Mouse (Mus musculus) kidney, embryonic 15.5 days (tissue): ENCODE results near the gene Cct5. TPM values are rescaled to one million over a fixed set of nuclear protein-coding genes. Genes with fewer than 3 reads are reported as not detected.
A peak's percentile ranks its signal among the peaks of the same experiment; 100 is the strongest.

Experiments used
- ATAC-seq: fragments of 200-750 bp; cut with Nextera tagmentation; replicated peaks from 2 replicates; pipeline ENCODE4 v1.8.0; 2017; ENCODE audit warnings: moderate TSS enrichment; ENCODE audit not compliant: low FRiP score
- H3K27ac ChIP-seq: fragments of 300-500 bp; sonication (generic); 2 replicates; pipeline ENCODE4 v1.5.1; 2015; ENCODE audit warnings: mild to moderate bottlenecking, inconsistent platforms
- H3K27me3 ChIP-seq: fragments of 300-500 bp; sonication (generic); 2 replicates; pipeline ENCODE4 v1.6.1; 2015; ENCODE audit warnings: inconsistent platforms
- H3K36me3 ChIP-seq: fragments of 300-500 bp; sonication (generic); 2 replicates; pipeline ENCODE4 v1.6.1; 2015; ENCODE audit warnings: inconsistent platforms
- H3K4me1 ChIP-seq: fragments of 300-500 bp; sonication (generic); 2 replicates; pipeline ENCODE4 v1.6.1; 2015; ENCODE audit warnings: inconsistent platforms
- H3K4me2 ChIP-seq: fragments of 300-500 bp; sonication (generic); 2 replicates; pipeline ENCODE4 v1.6.1; 2015; ENCODE audit warnings: moderate library complexity, mild to moderate bottlenecking, inconsistent platforms
- H3K4me3 ChIP-seq: fragments of 300-500 bp; sonication (generic); replicated peaks from 2 replicates; pipeline ENCODE4 v1.5.1; 2015; ENCODE audit warnings: mild to moderate bottlenecking, inconsistent platforms
- H3K9ac ChIP-seq: fragments of 300-500 bp; sonication (generic); 2 replicates; pipeline ENCODE4 v1.6.1; 2015; ENCODE audit warnings: mild to moderate bottlenecking, inconsistent platforms
- H3K9me3 ChIP-seq: fragments of 300-500 bp; sonication (generic); replicated peaks from 2 replicates; pipeline ENCODE4 v1.6.1; 2016; ENCODE audit warnings: inconsistent platforms
- WGBS: fragments of 180-500 bp; shearing (Covaris S2); methylation state at CpG from one replicate; pipeline ENCODE4 v1.1.7; 2015; ENCODE audit warnings: mixed read lengths; 5-methylcytosine and 5-hydroxymethylcytosine counted together
- polyA plus RNA-seq: library from polyadenylated mRNA; unstranded; fragments of >200 nt; fragmentation: Nextera tagmentation; extraction: Ambion mirVana; gene quantifications from 2 replicates; pipeline ENCODE4 v1.2.1, GENCODE M21; 2015

Cct5 gene
- polyA plus RNA-seq, result 560 and 580 TPM in 2 replicates

DNA sequence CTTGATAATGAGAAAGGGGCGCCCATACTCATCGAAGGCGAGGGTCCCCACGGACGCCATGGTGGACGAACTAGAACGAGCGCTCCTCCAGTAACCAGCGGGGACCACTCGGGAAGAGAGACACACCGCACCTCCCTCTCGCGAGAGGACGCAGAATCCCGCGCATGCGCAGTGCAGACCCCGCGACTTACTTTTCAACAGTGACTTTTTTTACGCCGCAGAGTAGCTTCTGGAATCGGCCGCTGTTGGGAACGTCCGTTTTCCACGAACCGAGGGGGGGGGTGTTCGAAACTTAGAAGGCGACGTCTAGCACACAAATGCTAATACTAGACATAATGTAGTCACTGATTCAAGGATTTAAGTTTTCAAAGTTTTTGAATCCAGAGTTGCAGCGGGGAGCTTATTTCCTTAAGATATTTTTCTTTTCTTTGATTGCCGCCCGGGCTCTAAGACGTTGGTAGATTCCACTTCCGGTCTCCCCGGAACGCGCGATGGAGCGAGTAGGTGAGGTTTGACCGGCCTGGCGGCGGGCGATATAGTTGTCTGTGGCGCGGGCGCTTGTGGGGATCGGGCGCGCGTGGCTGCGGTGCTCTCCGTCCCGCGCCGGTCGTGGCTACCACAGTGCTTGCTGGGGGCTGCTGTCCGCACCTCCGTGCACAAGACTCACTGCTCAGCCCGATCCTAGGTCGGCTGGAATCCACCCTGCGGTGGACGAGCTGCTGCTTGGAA is at the start of gene Cct5, which contains the start of gene Fam173b:
Gene Cct5, minus strand, starts transcription at position 159 of the 729 bp plus-strand sequence.
Gene Fam173b, plus strand, starts transcription at position 207 of the 729 bp plus-strand sequence.
- H3K36me3 ChIP-seq, result peaks cover 15% of the 10 kb centered on the region
- peak within 1 kb of the TSS; percentile 93 for H3K9ac ChIP-seq
- WGBS, result under 1% methylated on average over 63 of the region's 63 CpGs
- peak within 1 kb of the TSS; percentile 95 for H3K27ac ChIP-seq
- peak; percentile 90 for ATAC-seq
- H3K4me1 ChIP-seq, result peaks cover 34% of the 10 kb centered on the region
- peak within 1 kb of the TSS; percentile 75 for H3K4me3 ChIP-seq
- H3K9me3 ChIP-seq, result no peaks in the 10 kb centered on the region
- no peaks in the 10 kb centered on the region for H3K27me3 ChIP-seq
- peak within 1 kb of the TSS; percentile 88 for H3K4me2 ChIP-seq

DNA sequence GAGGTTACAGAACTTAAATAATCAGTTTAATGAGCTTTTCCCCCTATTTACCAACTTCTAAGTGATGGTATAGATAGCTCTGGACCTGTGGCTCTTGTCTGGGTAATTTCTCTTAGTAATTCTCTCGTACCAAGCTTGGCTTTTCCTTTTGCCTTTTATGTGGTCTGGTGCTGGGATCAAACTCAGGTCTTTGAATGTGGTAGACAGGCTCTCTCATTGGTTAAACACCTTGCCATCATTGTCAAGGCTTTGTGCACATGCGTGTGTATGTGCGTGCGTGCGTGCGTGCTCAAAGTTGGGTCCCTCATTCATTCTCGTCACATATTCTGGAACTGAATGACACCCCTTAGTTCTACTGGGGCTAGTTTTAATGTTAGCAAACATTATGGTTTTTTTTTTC is 49.2 kb upstream of the Cct5 start:
- Histone ChIP-seq H3K27me3 (no peaks in the 10 kb centered on the region), H3K27ac (no peak overlapping the region), H3K4me2 (no peak overlapping the region), H3K4me3 (no peak overlapping the region), H3K9me3 (no peaks in the 10 kb centered on the region), H3K36me3 (no peaks in the 10 kb centered on the region), H3K9ac (no peak overlapping the region), H3K4me1 (peaks cover 8% of the 10 kb centered on the region; the same call in 1 of the 2 replicates)
- 86% methylated on average over 7 of the region's 7 CpGs for WGBS
- ATAC-seq, result no peak

DNA sequence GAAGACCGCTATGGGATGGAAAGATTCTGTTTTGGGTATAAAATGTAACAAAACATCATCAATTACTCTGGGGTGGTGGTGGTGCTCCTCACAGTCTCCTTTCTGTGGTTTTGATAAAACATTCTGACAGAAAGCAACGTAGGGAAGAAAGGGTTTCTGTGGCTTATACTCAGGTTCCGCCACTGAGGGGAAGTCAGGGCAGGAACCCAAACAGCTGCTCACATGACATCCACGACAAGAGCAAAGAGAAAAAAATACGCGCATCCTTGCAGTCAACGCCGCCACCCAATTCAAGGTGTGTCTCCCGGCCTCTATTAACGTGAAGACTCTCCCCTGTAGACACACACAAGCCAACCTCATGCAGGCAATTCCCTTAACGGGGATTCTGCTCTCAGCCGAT is 48.1 kb upstream of the Cct5 start:
- no peaks in the 10 kb centered on the region for H3K9me3 ChIP-seq
- H3K27me3 ChIP-seq, result no peaks in the 10 kb centered on the region
- H3K27ac ChIP-seq, result no peak overlapping the region
- ATAC-seq, result no peak
- WGBS, result 89% methylated on average over 12 of the region's 12 CpGs
- H3K36me3 ChIP-seq, result no peaks in the 10 kb centered on the region
- no peak overlapping the region for H3K4me3 ChIP-seq
- peaks cover 8% of the 10 kb centered on the region; the same call in 1 of the 2 replicates for H3K4me1 ChIP-seq
- H3K4me2 ChIP-seq, result no peak overlapping the region
- no peak overlapping the region for H3K9ac ChIP-seq

DNA sequence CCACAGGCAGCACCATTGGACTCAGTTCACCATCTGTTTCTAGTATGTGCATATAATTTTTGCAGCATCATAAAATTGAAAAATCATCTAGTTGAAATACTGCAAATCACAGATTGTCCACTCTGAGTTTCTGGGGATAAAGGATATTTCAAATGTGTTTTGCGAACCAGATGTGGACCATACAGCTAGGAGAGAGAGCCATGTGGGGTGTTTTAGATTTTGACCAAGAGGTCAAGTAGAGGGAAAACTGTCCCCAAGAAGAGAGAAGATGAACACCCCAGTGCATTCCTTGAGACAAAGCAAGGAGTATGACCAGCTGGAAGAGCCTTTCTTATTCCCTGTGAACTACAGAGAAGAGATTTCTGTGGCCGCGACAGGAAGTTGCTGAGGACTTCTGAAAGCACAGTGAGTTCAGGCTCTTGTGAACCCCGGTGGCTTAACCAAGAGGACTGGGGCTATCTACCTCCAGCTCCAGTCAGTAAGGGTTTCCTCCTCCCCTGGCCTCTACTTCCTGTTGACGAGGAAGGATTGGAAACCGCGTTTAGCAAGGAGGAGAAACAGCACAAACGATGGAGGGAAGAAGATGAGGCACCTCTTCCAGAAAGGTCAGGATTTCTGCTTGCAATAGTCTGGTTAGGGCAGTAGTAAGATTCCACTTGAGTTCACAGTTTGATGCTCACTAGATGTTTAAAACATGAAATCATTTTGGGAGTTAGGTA is 46.4 kb upstream of the Cct5 start:
- peak overlapping the region; percentile 61 for H3K27ac ChIP-seq
- H3K9ac ChIP-seq, result no peak overlapping the region
- H3K4me1 ChIP-seq, result peaks cover 8% of the 10 kb centered on the region; the same call in 1 of the 2 replicates
- no peak overlapping the region for H3K4me2 ChIP-seq
- no peak overlapping the region for H3K4me3 ChIP-seq
- ATAC-seq, result 0 out of 2 replicates have a peak, but pooled peaks have one; percentile 15
- H3K36me3 ChIP-seq, result no peaks in the 10 kb centered on the region
- no peaks in the 10 kb centered on the region for H3K27me3 ChIP-seq
- WGBS, result 63% methylated on average over 8 of the region's 8 CpGs
- H3K9me3 ChIP-seq, result no peaks in the 10 kb centered on the region

DNA sequence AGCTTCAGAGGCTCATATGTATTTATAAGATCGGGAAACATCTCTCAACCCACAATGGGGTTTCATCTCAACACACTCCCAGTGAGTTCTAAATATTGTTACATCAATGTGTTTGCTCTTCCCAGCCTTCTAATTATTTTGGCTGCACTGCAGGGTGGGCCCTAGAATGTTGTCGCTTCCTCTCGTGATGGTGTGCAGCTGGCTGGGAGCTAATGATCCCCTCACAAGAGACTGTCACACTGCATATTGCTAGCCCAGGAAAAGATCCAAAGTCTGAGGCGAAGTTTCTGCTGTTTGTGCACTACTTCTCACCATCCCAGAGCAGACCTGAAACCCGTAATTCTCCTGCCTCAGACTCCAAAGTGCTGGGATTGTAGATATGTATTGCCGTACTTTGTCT is 45.6 kb upstream of the Cct5 start:
- H3K4me2 ChIP-seq, result no peak overlapping the region
- H3K27me3 ChIP-seq, result no peaks in the 10 kb centered on the region
- peak; percentile 56; the same call in 1 of the 2 replicates for ATAC-seq
- no peak overlapping the region for H3K4me3 ChIP-seq
- peaks cover 8% of the 10 kb centered on the region; the same call in 1 of the 2 replicates for H3K4me1 ChIP-seq
- peak overlapping the region; percentile 61; the same call in 1 of the 2 replicates for H3K27ac ChIP-seq
- H3K9me3 ChIP-seq, result no peaks in the 10 kb centered on the region
- 64% methylated on average over 6 of the region's 6 CpGs for WGBS
- H3K36me3 ChIP-seq, result no peaks in the 10 kb centered on the region
- no peak overlapping the region for H3K9ac ChIP-seq

DNA sequence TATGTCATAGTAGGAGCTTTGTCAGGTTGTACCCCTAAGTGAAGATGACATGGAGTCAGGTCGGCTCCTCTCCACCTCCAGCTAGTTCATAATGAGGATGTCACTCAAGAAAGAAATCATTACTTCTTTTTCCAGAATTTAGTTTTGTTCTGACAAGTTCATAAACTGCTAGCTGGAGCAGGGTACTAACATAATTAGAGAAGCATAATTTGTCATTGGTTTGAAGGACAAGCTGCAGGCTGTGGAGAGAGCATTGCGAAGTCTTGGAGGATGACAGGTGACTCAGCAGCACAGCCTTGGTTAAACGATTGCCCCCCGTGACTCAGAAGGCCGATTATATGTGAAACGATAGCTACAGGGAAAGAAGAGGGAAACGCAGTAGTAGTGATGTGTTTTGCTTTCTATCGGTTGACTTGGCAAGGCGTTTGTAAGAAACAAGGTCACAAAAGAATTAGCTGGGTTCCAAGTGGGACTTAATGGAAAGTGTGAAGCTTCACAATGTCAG is 34.5 kb upstream of the Cct5 start:
- Histone ChIP-seq H3K4me2 (no peak overlapping the region), H3K36me3 (no peaks in the 10 kb centered on the region), H3K4me3 (no peak overlapping the region), H3K4me1 (peaks cover 15% of the 10 kb centered on the region), H3K27ac (no peak overlapping the region), H3K27me3 (no peaks in the 10 kb centered on the region), H3K9me3 (0 out of 2 replicates have a peak, but pooled peaks cover 3% of the 10 kb centered on the region), H3K9ac (no peak overlapping the region)
- ATAC-seq, result no peak
- WGBS, result 71% methylated on average over 9 of the region's 9 CpGs

DNA sequence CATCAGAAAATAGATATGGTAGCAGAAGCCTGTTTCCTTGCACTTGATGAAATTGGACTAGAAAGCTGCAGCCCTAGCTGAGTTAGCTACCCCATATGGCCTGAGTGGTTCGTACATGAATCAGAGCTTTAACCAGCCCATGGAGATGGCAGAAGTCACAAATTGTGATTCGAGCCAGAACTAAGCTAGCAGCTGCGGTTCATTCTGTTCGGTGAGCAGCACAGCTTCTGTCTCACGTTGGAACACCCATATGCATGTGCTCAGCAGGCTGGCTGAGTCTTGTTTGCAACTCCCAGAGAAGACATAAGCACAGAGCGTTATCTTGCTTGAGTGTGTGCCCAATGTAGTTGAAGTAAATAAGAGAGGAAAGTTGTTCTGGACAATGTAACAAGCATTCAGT is 33.0 kb upstream of the Cct5 start:
- H3K36me3 ChIP-seq, result no peaks in the 10 kb centered on the region
- ATAC-seq, result no peak
- 92% methylated on average over 6 of the region's 6 CpGs for WGBS
- H3K9me3 ChIP-seq, result 0 out of 2 replicates have a peak, but pooled peaks cover 3% of the 10 kb centered on the region
- H3K4me3 ChIP-seq, result no peak overlapping the region
- no peak overlapping the region for H3K27ac ChIP-seq
- H3K4me1 ChIP-seq, result peaks cover 15% of the 10 kb centered on the region
- H3K4me2 ChIP-seq, result no peak overlapping the region
- H3K27me3 ChIP-seq, result no peaks in the 10 kb centered on the region
- H3K9ac ChIP-seq, result no peak overlapping the region

DNA sequence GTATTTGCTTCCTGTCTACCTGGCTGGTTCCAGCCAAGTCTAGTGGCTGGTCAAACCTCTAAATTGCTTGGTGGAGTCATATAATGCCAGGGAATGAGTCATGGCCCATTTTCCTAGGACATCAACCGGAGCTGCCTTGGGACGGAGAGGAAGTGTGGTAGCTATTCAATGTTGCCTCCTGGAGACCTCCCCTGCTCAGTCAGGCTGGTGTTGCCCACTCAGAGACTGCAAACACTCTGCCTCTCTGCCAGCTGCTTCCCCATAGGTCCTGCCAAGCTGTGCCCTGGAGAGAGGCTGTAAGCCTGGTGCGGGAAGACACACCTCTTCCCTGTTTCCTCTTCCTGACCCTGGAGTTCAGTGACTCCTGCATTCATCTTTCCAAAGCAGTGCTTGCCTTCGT is 30.9 kb upstream of the Cct5 start:
- 0 out of 2 replicates have a peak overlapping the region, but pooled peaks have one; percentile 4 for H3K27ac ChIP-seq
- no peaks in the 10 kb centered on the region for H3K27me3 ChIP-seq
- WGBS, result 71% methylated on average over 4 of the region's 4 CpGs
- H3K4me2 ChIP-seq, result no peak overlapping the region
- H3K4me1 ChIP-seq, result peaks cover 19% of the 10 kb centered on the region
- no peaks in the 10 kb centered on the region for H3K36me3 ChIP-seq
- no peak overlapping the region for H3K9ac ChIP-seq
- ATAC-seq, result peak; percentile 36; the same call in 1 of the 2 replicates
- 0 out of 2 replicates have a peak, but pooled peaks cover 3% of the 10 kb centered on the region for H3K9me3 ChIP-seq
- no peak overlapping the region for H3K4me3 ChIP-seq

DNA sequence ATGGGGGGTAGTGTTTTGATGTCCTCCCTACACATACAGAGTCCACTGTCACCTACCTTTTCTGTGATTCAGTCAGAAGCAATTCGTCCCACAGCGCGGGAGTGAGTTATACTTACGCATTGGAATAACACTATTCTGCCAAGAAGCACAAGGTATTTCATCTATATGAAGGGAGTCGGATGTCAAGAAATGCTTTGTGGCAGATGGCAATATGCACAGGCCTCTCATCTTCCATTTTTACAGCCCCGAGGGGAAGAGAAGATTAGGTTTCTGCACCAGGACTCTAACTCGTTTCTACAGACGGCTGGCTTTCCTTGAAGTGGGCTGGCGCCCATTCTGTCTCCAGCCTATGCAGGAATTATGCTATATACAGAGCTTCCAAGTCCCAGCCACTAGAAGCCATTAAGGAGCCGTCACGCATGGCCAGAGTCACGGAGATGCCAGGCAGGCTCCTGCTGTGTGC is 29.8 kb upstream of the Cct5 start:
- Histone ChIP-seq H3K4me2 (peak overlapping the region; percentile 10), H3K4me1 (peaks cover 24% of the 10 kb centered on the region), H3K36me3 (no peaks in the 10 kb centered on the region), H3K9ac (no peak overlapping the region), H3K27me3 (no peaks in the 10 kb centered on the region), H3K9me3 (0 out of 2 replicates have a peak, but pooled peaks cover 3% of the 10 kb centered on the region), H3K27ac (no peak overlapping the region), H3K4me3 (no peak overlapping the region)
- peak; percentile 90 for ATAC-seq
- 33% methylated on average over 12 of the region's 12 CpGs for WGBS

DNA sequence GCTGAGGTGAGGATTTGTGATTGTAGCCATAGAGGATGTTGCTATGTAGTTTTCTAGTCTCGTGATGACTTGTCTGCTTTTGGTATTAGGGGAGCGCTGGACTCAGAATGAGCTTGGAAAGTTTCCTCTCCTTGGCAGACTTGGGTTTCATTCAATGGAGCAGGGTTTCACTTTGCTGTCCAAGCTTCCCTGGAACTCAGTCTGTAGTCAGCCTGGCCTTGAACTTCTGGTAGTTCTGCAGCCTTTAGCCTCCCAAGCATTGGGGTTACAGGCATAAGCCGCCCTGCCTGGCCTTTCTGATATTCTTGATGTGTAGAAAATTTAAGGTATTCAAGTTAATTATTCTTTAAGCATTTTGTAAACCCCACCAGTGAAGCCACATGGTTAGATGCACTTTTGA is 28.0 kb upstream of the Cct5 start:
- ATAC-seq, result no peak
- no peaks in the 10 kb centered on the region for H3K27me3 ChIP-seq

DNA sequence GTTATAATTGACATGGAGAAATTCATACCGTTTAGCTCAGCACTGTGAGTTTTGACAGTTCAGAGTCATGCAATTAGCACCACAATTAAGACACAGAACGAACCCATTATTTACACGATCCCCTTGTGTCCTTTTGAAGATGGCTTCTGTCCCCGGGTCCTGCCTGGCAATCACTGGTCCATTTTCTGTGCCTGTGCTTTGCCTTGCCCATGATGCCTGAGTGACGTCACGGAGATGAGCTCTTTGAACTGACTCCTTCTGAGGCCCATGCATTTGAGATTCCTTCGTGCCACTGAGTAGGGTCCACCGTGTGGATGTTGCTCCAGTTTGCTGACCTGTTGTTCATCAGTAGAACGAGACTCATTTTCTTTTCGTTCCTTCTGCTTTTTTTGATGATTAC is 26.6 kb upstream of the Cct5 start:
- Histone ChIP-seq H3K4me1 (peaks cover 24% of the 10 kb centered on the region), H3K27me3 (no peaks in the 10 kb centered on the region), H3K4me2 (no peak overlapping the region), H3K9me3 (no peaks in the 10 kb centered on the region), H3K27ac (no peak overlapping the region), H3K36me3 (0 out of 2 replicates have a peak, but pooled peaks cover 4% of the 10 kb centered on the region), H3K9ac (no peak overlapping the region), H3K4me3 (no peak overlapping the region)
- 67% methylated on average over 10 of the region's 10 CpGs for WGBS
- ATAC-seq, result no peak

More for the DNA sequence above, 28.0 kb upstream of the Cct5 start:
- no peaks in the 10 kb centered on the region for H3K36me3 ChIP-seq
- H3K4me1 ChIP-seq, result peaks cover 24% of the 10 kb centered on the region
- H3K9me3 ChIP-seq, result 0 out of 2 replicates have a peak, but pooled peaks cover 3% of the 10 kb centered on the region
- H3K4me2 ChIP-seq, result no peak overlapping the region
- no peak overlapping the region for H3K9ac ChIP-seq
- H3K27ac ChIP-seq, result no peak overlapping the region
- H3K4me3 ChIP-seq, result no peak overlapping the region
- WGBS, result 91% methylated on average over 3 of the region's 3 CpGs
